Mouse (Mus musculus): ENCODE measurements at regions not wholly inside any gene's neighbourhood (a gene's known extent, or its start where the extent isn't known, plus 50 kb on each side); places are given as distances from the start of the nearest gene placed in this dataset.

DNA sequence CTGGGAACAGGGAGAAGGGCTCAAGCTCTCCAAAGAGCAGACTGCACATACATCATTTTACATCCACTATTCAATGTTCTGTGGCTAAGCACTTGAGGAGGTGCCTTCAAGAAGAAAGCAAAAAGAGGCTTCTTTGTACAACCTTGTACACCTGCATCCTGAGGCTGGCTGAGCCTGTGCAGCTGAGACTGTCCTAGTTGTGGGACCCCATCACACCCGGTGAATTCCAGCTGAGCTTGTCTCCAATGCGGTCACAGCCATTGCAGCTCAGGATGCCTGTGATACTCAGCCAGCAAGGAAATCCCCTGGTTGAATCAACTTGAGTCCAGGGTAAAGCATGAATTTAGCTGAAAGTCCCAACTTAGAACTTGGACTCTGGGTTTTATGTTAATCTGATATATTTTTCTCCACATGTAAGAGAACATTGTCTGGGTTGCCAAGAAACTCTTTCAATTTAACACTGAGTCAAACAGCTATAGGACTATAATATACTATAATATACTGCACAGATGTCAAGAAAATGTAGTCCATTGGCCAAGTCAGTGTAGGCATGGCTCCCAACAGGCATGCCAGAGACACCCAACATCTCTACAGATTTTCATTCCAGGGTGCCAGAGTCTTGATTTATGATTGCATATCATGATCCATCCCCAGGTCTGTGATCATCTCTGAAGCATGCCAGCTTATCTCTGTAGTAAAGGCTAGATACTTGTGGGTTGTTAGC lies 599.2 kb downstream of the Pard3 start:
- Histone ChIP-seq H3K9ac (no peak overlapping the region), H3K36me3 (replicated peaks) (no peaks in the 10 kb centered on the region), H3K9me3 (replicated peaks) (no peaks in the 10 kb centered on the region), H3K4me1 (replicated peaks) (no peaks in the 10 kb centered on the region), H3K4me2 (no peak overlapping the region), H3K27me3 (no peaks in the 10 kb centered on the region), H3K4me3 (replicated peaks) (no peak overlapping the region), H3K27ac (replicated peaks) (no peak overlapping the region)
- 76% methylated on average over 2 of the region's 2 CpGs for WGBS (ENCODE audit: insufficient replicate concordance)
- no peak for ATAC-seq (ENCODE audit: insufficient read depth)

DNA sequence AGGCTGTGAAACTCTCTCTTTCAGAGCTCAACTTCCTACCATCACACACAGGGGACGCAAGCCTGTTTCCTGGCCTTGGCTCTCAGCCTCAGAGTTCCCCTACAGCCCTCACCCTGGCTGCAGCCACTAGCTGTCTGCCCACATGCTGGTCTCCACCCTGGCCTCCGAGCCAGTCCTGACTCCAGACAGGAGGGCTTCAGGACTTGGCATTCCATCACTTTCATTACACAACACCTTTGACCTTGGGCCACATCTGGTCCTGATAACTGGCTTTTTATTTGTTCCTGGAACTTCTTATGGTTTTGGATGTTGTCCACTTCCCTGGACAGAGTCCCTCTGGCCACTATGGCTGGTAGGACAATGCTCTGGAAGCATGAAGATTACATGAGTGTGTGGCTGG lies 602.9 kb downstream of the Pard3 start:
- Histone ChIP-seq H3K36me3 (replicated peaks) (no peaks in the 10 kb centered on the region), H3K4me2 (no peak overlapping the region), H3K27ac (replicated peaks) (no peak overlapping the region), H3K9ac (no peak overlapping the region), H3K4me1 (replicated peaks) (no peaks in the 10 kb centered on the region), H3K27me3 (no peaks in the 10 kb centered on the region), H3K9me3 (replicated peaks) (no peaks in the 10 kb centered on the region), H3K4me3 (replicated peaks) (no peak overlapping the region)
- 42% methylated on average over 2 of the region's 2 CpGs for WGBS (ENCODE audit: insufficient replicate concordance)
- ATAC-seq (ENCODE audit: insufficient read depth) = no peak

DNA sequence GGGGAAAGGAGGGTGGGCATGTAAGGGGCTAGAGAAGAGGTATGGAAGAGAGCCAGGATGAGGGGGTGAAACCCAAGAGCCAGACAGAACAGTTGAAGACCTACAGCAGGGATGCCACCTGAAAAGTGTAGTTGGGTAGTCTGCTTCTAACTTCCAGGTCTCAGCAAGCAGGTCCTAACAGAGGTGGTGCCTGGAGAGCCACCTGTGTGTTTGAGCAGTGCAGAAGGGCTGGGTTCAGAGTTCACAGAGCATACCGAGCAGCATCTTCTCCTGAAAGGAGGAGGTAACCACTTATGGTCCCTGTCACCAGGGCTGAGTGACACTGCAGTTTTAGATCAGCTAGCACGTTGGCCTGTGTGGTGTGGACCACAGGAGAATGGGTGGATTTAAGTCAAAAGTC lies 605.3 kb downstream of the Pard3 start:
- no peaks in the 10 kb centered on the region for H3K27me3 ChIP-seq
- H3K9ac ChIP-seq = no peak overlapping the region
- H3K9me3 ChIP-seq (replicated peaks) = no peaks in the 10 kb centered on the region
- H3K27ac ChIP-seq (replicated peaks) = no peak overlapping the region
- no peaks in the 10 kb centered on the region for H3K36me3 ChIP-seq (replicated peaks)
- 22% methylated on average over 2 of the region's 2 CpGs for WGBS (ENCODE audit: insufficient replicate concordance)
- H3K4me1 ChIP-seq (replicated peaks) = no peaks in the 10 kb centered on the region
- no peak overlapping the region for H3K4me3 ChIP-seq (replicated peaks)
- no peak overlapping the region for H3K4me2 ChIP-seq
- no peak for ATAC-seq (ENCODE audit: insufficient read depth)

DNA sequence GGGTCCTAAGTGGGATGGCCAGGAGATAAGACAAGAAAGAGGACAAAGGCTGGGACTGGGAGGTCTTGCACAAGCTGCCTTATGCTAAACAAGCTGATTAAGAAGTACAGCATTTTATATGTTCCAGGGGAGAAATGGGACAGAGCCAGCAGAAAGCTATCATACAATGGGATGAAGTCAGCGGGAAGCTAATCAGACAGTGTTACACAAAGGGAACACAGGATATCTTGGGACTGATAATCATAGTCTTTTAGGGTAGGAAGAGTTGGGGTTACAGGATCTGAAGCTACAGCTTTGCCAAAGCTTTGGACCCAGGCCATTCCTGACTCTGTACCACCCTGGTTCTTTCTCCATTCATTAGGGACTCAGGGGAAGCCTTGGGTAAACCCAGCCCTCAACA lies 610.4 kb downstream of the Pard3 start:
- Histone ChIP-seq H3K9me3 (replicated peaks) (no peaks in the 10 kb centered on the region), H3K4me3 (replicated peaks) (no peak overlapping the region), H3K4me2 (no peak overlapping the region), H3K27me3 (no peaks in the 10 kb centered on the region), H3K36me3 (replicated peaks) (no peaks in the 10 kb centered on the region), H3K27ac (replicated peaks) (no peak overlapping the region), H3K4me1 (replicated peaks) (no peaks in the 10 kb centered on the region), H3K9ac (no peak overlapping the region)
- ATAC-seq (ENCODE audit: insufficient read depth) = no peak
- 52% methylated on average over 1 of the region's 1 CpGs for WGBS (ENCODE audit: insufficient replicate concordance)

DNA sequence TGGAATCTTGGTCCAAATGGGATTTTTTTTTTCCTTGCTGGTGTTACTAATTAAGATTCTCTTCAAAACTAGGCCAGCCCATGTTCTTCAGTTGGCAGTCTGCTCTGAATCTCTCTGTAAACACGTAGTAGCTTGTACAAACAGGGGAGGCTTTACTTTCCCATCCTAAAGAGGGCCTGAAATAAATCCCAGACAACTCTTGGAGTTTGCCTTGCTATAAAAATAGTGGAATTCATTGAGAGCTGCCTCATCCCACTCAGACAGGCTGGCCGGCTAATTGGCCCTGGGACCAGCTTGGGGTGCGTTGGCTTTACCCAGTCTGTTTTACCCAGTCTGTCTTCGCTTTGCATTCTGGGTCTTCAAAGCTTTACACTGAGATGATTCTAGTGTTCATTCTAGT lies 611.7 kb downstream of the Pard3 start:
- no peaks in the 10 kb centered on the region for H3K36me3 ChIP-seq (replicated peaks)
- 60% methylated on average over 4 of the region's 4 CpGs for WGBS (ENCODE audit: insufficient replicate concordance)
- no peak overlapping the region for H3K27ac ChIP-seq (replicated peaks)
- no peak overlapping the region for H3K4me3 ChIP-seq (replicated peaks)
- H3K9me3 ChIP-seq (replicated peaks) = no peaks in the 10 kb centered on the region
- H3K4me2 ChIP-seq = no peak overlapping the region
- H3K9ac ChIP-seq = no peak overlapping the region
- no peaks in the 10 kb centered on the region for H3K27me3 ChIP-seq
- H3K4me1 ChIP-seq (replicated peaks) = no peaks in the 10 kb centered on the region
- ATAC-seq (ENCODE audit: insufficient read depth) = no peak

DNA sequence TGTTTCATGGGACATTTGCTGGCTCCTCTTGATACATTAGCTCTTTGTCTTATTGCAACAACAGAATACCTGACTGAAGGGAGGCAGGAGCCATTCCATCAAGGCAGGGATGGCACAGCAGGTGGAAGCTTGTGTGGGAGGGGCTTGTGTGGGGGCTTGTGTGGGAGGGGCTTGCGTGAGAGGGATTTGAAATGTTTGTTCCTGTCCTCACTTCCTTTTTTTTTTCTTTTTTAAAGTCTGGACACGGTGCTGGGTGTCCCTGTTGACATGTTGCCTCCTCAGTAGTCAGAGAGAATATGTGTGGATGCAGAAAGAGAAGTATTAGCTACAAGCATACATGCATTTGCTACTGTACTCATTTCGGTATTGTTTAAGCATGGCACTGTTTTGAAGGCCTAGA lies 616.5 kb downstream of the Pard3 start:
- Histone ChIP-seq H3K9ac (no peak overlapping the region), H3K27ac (replicated peaks) (no peak overlapping the region), H3K36me3 (replicated peaks) (no peaks in the 10 kb centered on the region), H3K4me3 (replicated peaks) (no peak overlapping the region), H3K4me1 (replicated peaks) (no peaks in the 10 kb centered on the region), H3K9me3 (replicated peaks) (no peaks in the 10 kb centered on the region), H3K27me3 (no peaks in the 10 kb centered on the region), H3K4me2 (no peak overlapping the region)
- ATAC-seq (ENCODE audit: insufficient read depth) = no peak
- 40% methylated on average over 3 of the region's 3 CpGs for WGBS (ENCODE audit: insufficient replicate concordance)

DNA sequence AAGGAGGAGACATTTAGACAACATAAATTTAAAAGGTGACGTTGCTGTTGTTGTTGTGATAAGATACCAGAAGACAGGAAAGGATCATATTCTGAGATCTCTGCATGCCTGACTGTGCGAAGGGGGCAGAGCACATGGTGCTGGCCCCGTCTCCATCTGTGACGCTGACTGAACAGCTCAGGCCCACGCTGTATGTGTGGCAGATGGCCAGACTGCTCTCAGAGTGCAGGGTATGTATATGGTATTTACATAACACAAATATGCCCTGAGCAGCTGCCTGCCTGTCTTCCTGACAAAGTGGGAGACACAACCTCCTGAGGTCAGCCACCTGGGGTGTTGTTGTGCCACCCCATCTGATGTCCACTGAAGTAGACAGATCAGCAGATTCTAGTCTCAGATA lies 620.5 kb downstream of the Pard3 start:
- Histone ChIP-seq H3K9me3 (replicated peaks) (no peaks in the 10 kb centered on the region), H3K4me3 (replicated peaks) (no peak overlapping the region), H3K27me3 (no peaks in the 10 kb centered on the region), H3K9ac (no peak overlapping the region), H3K36me3 (replicated peaks) (no peaks in the 10 kb centered on the region), H3K4me2 (no peak overlapping the region), H3K27ac (replicated peaks) (no peak overlapping the region), H3K4me1 (replicated peaks) (no peaks in the 10 kb centered on the region)
- no peak for ATAC-seq (ENCODE audit: insufficient read depth)
- WGBS (ENCODE audit: insufficient replicate concordance) = 60% methylated on average over 5 of the region's 5 CpGs

DNA sequence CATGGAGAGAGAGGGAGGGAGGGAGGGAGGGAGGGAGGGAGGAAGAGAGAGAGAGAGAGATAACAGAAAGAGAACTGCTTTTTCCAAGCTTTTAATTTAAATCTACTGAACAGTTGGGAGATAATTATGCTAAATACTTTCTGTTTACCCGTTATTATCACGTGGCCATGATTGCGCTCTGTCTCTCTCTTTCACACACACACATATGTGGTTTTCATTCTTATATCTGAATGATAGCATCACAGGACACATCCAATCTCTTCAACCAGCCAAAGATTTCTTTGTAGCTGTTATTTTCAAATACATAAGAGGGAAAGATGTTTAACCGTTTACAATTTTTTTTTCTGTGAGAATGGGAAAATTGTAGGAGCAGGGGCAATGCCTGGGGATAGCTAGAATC lies 627.1 kb downstream of the Pard3 start:
- H3K4me3 ChIP-seq (replicated peaks) = no peak overlapping the region
- no peak for ATAC-seq (ENCODE audit: insufficient read depth)
- H3K4me1 ChIP-seq (replicated peaks) = no peaks in the 10 kb centered on the region
- H3K27ac ChIP-seq (replicated peaks) = no peak overlapping the region
- H3K36me3 ChIP-seq (replicated peaks) = no peaks in the 10 kb centered on the region
- no peaks in the 10 kb centered on the region for H3K9me3 ChIP-seq (replicated peaks)
- H3K27me3 ChIP-seq = no peaks in the 10 kb centered on the region
- 59% methylated on average over 4 of the region's 4 CpGs for WGBS (ENCODE audit: insufficient replicate concordance)
- no peak overlapping the region for H3K9ac ChIP-seq
- no peak overlapping the region for H3K4me2 ChIP-seq

DNA sequence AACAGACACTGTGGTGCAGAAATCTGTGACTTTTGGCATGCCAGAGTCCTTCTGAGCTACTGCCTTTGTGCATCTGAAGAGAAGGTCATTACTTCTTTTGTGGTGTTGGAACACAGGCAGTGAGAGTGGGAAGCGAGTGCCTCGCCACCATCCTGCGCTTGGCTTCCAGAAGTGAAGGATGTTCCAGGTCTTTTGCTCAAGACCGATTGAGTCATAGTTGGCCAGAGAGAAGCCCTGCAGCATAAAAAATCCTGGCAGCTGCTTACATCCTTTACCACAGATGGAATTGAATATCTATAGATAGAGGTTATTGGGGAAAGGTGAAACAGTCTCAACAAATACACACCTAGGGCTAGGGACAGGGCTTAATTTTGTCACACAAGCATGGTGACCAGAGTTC lies 634.7 kb downstream of the Pard3 start:
- no peak overlapping the region for H3K9ac ChIP-seq
- 59% methylated on average over 4 of the region's 4 CpGs for WGBS (ENCODE audit: insufficient replicate concordance)
- no peaks in the 10 kb centered on the region for H3K27me3 ChIP-seq
- no peak for ATAC-seq (ENCODE audit: insufficient read depth)
- H3K27ac ChIP-seq (replicated peaks) = no peak overlapping the region
- no peak overlapping the region for H3K4me2 ChIP-seq
- H3K4me1 ChIP-seq (replicated peaks) = no peaks in the 10 kb centered on the region
- H3K4me3 ChIP-seq (replicated peaks) = no peak overlapping the region
- no peaks in the 10 kb centered on the region for H3K36me3 ChIP-seq (replicated peaks)
- no peaks in the 10 kb centered on the region for H3K9me3 ChIP-seq (replicated peaks)

DNA sequence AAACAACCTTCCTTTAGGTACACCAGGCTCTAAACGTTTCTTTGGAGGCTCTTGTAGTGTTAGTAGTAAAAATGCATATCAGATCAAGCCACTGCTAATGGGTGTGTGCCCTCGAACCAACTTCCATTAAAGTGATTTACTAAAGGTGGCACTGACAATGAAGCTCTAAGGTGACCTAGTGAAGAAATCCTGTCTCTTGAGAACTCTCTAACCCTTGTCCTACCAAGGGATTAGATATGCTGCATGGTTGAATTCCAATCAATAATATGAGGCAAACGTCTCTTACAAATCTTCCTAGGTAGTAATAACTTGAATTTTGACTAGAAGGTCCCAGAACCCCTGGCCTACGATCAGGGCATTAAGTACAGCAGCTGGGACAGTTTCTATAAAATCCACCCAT lies 640.7 kb downstream of the Pard3 start:
- no peak overlapping the region for H3K4me2 ChIP-seq
- no peak overlapping the region for H3K4me3 ChIP-seq (replicated peaks)
- no peaks in the 10 kb centered on the region for H3K4me1 ChIP-seq (replicated peaks)
- WGBS (ENCODE audit: insufficient replicate concordance) = 41% methylated on average over 4 of the region's 4 CpGs
- no peak for ATAC-seq (ENCODE audit: insufficient read depth)
- H3K27ac ChIP-seq (replicated peaks) = no peak overlapping the region
- H3K9me3 ChIP-seq (replicated peaks) = no peaks in the 10 kb centered on the region
- H3K36me3 ChIP-seq (replicated peaks) = no peaks in the 10 kb centered on the region
- no peaks in the 10 kb centered on the region for H3K27me3 ChIP-seq
- no peak overlapping the region for H3K9ac ChIP-seq

DNA sequence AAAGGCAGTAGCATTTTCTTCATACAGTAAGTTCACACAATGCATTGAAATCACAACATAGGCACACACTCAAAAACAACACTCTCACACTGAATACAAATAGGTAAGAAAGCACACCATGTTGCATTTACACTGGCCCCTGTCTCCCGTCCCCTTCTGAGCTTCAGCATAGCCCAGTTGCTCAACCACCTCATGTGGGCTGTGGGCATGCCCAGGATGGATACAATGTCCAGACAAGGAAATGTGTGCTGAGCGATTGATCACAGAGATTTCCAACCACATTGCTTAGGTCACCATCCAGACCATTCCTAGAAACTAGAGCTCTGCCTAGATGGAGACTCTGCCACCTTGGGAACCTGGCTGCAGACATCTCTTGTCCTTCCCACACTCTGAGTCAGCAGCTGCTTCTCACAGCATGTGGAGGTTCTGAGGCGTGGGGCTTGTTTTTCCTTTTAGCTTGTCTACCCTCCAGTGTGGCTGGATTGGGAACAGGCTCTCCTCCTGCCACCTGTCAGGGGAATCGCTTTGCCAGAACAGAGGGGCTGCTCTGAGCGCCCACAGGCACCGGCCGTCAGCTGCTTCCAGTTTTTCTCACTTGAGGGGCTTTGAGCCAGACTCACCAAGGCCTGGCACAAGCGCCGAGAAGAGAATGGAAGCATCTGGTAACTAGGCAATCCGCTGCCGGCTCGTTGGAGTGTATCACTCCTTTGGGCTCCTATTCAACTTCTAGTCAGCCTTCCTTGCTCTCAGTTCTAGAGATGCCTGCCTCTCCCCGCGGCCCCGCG lies 642.5 kb downstream of the Pard3 start:
- no peak overlapping the region for H3K27ac ChIP-seq (replicated peaks)
- H3K36me3 ChIP-seq (replicated peaks) = no peaks in the 10 kb centered on the region
- ATAC-seq (ENCODE audit: insufficient read depth) = no peak
- H3K9me3 ChIP-seq (replicated peaks) = no peaks in the 10 kb centered on the region
- no peaks in the 10 kb centered on the region for H3K4me1 ChIP-seq (replicated peaks)
- H3K4me3 ChIP-seq (replicated peaks) = no peak overlapping the region
- no peak overlapping the region for H3K9ac ChIP-seq
- no peak overlapping the region for H3K4me2 ChIP-seq
- WGBS (ENCODE audit: insufficient replicate concordance) = 60% methylated on average over 16 of the region's 16 CpGs
- no peaks in the 10 kb centered on the region for H3K27me3 ChIP-seq

DNA sequence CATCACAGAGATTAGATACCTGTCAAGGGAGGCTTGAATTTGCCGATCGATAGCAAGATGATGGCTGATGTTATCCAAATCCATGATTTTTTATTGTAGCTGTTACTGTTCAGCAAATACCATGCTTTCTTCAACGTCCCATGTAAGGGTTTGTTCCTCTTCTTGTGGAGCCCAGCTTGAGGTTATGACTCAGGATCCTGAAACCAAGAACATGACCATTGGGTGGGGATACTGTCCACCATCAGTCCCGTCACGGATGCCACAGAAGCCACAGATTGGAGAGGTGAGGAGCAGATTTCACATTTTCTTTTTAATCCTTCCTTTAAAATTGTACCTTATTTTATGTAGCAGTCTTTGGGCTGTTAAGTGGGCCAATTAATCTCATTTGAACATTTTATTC lies 645.7 kb downstream of the Pard3 start:
- no peak overlapping the region for H3K4me2 ChIP-seq
- no peaks in the 10 kb centered on the region for H3K27me3 ChIP-seq
- H3K9me3 ChIP-seq (replicated peaks) = no peaks in the 10 kb centered on the region
- WGBS (ENCODE audit: insufficient replicate concordance) = 53% methylated on average over 5 of the region's 5 CpGs
- H3K9ac ChIP-seq = no peak overlapping the region
- no peak overlapping the region for H3K27ac ChIP-seq (replicated peaks)
- no peak overlapping the region for H3K4me3 ChIP-seq (replicated peaks)
- H3K36me3 ChIP-seq (replicated peaks) = no peaks in the 10 kb centered on the region
- no peak for ATAC-seq (ENCODE audit: insufficient read depth)
- no peaks in the 10 kb centered on the region for H3K4me1 ChIP-seq (replicated peaks)

Measured in liver, embryonic 15.5 days (tissue).